Mouse (Mus musculus): ENCODE data around the gene Stard3.

GRCm38 (mm10) chr11:98374266-98374665, 16.1 kb downstream of the Stard3 start:
- TF ChIP-seq POLR2AphosphoS2 (IDR thresholded peaks at IDR 0.05; ENCODE audit: insufficient read length, low read depth) (no peak), TCF12 (IDR thresholded peaks at IDR 0.05; ENCODE audit: insufficient read depth, poor library complexity, severe bottlenecking) (no peak), MYOD1 (IDR thresholded peaks at IDR 0.05; ENCODE audit: control insufficient read depth in 1 of 3, insufficient read length in 2 of 3, low read depth in 2 of 3) (no peak), USF1 (IDR thresholded peaks at IDR 0.05; ENCODE audit: low read depth) (no peak), CEBPB (IDR thresholded peaks at IDR 0.05; ENCODE audit: insufficient read depth, poor library complexity, severe bottlenecking) (no peak), MYOG (IDR thresholded peaks at IDR 0.05; ENCODE audit: control insufficient read depth in 1 of 3, insufficient read depth in 1 of 3, insufficient read length in 2 of 3, low read depth in 2 of 3) (no peak), POLR2A (IDR thresholded peaks at IDR 0.05; ENCODE audit: insufficient read length, low read depth) (no peak), E2F4 (IDR thresholded peaks at IDR 0.05; ENCODE audit: insufficient read depth) (no peak), MAX (IDR thresholded peaks at IDR 0.05; ENCODE audit: low read depth) (no peak), TCF3 (IDR thresholded peaks at IDR 0.05; ENCODE audit: insufficient read length, low read depth) (no peak)
